Mouse (Mus musculus) midbrain, embryonic 14.5 days (tissue): ENCODE data around the gene Dnlz. TPM values are rescaled to one million over a fixed set of nuclear protein-coding genes. Genes with fewer than 3 reads are reported as not detected.

ENCODE experiments used
- polyA plus RNA-seq: library from polyadenylated mRNA; unstranded; fragments of >200 nt; fragmentation: Nextera tagmentation; extraction: Ambion mirVana; gene quantifications from 2 replicates; pipeline ENCODE4 v1.2.1, GENCODE M21; 2014

Gene Dnlz
- polyA plus RNA-seq, 1 experiment from 2014 or later, result 28.1 TPM

Other genes starting within 250 kb of the Dnlz start
- 8.2 and 10.3 TPM in 2 replicates for gene Nacc2, start 228.9 kb downstream of the Dnlz start, polyA plus RNA-seq
- not detected in 2 replicates for gene Lhx3, start 143.8 kb downstream of the Dnlz start, polyA plus RNA-seq
- gene Qsox2, start 114.6 kb downstream of the Dnlz start, polyA plus RNA-seq, result 11.9 and 15.5 TPM in 2 replicates
- 0.11 and 0.20 TPM in 2 replicates for gene Ccdc187, start 57.6 kb downstream of the Dnlz start, polyA plus RNA-seq
- 99.4 and 121 TPM in 2 replicates for gene Gpsm1, start 36.6 kb downstream of the Dnlz start, polyA plus RNA-seq
- 1.5 and 1.7 TPM in 2 replicates for gene Card9, start 8.8 kb upstream of the Dnlz start, polyA plus RNA-seq
- 25.3 and 30.7 TPM in 2 replicates for gene Snapc4, start 28.5 kb upstream of the Dnlz start, polyA plus RNA-seq
- 143 and 161 TPM in 2 replicates for gene Entr1, start 37.2 kb upstream of the Dnlz start, polyA plus RNA-seq
- gene Pmpca, start 37.2 kb upstream of the Dnlz start, polyA plus RNA-seq, result 68.0 and 80.9 TPM in 2 replicates
- 20.7 and 26.3 TPM in 2 replicates for gene Inpp5e, start 57.1 kb upstream of the Dnlz start, polyA plus RNA-seq
- gene Sec16a, start 93.1 kb upstream of the Dnlz start, polyA plus RNA-seq, result 24.3 and 32.4 TPM in 2 replicates
- gene Notch1, start 164.6 kb upstream of the Dnlz start, polyA plus RNA-seq, result 22.0 and 33.9 TPM in 2 replicates
- gene Egfl7, start 227.9 kb upstream of the Dnlz start, polyA plus RNA-seq, result 36.7 and 51.1 TPM in 2 replicates
- not detected in 2 replicates for gene Gm20532, start 234.5 kb upstream of the Dnlz start, polyA plus RNA-seq